Mouse (Mus musculus): Measurements from ENCODE around the gene Scamp5.

Gene Scamp5

DNA sequence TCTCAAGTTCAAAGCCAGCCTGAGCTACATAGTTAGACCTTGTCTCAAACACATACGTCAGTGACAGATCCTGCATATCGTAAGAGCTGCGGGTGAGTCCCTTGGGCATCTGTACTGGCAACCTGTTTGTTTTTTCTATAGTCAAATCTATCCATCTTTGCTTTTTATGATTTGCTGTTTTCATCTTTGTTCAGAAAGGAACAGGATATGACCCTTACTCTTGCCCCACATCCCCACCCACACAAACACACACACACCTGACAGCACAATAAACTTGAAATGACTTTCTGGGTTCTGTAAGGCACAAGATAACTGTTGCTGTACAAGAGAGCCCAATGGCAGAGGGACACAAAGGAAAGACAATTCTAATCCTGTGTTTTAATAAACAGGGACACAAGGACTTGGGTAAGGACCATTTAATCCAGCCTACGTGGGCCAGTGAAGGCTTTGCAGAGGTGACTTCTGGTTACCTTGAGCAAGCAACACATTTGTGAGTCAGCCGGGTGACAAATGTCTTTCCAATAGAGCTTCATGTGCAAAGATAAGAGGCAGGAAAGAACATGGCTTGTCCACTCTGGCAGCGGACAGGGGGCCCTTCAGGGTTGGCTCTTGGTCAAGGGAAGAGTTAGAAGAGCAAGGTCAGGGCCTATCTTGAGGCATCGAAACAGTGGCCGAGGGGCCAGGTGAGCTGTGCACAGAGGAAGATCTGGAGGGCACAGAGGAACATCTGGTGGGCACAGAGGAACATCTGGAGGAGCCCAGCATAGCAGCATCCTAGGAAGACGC lies 60.5 kb downstream of the Scamp5 start:
- no peak for DNase-seq

DNA sequence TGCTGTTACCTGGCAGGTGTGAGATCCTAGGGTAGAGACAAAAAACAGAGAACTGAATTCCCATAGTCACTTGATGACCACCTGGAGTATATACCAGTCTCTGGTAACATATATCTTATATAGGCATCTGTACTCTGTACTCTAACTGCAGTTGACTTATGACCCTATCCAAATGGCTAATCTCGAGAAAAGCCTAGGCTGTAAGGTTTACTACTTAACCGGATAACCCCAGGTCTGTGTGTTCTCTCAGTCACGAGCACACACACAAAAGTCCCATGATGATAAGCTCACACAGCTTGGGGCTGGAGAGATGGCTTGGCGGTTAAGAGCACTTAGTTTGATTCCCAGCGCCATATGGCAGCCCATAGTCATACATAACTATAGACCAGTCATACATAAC lies 61.5 kb downstream of the Scamp5 start:
- no peak for DNase-seq

DNA sequence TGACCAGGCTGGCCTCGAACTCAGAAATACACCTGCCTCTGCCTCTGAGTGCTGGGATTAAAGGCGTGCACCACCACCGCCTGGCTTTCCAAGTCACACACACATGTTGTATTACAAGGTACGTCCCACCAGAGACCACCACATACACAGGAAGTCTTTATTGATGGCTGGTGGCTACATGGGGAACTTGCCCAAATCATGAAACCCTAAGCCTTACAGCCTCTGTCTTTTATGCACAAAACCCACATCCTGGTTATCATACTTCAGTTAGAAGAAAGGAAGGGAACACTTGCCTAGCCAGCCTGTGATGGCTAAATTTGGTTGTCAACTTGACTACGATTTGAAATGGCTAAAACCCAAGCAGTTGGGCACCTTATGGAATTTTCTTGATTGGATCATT lies 63.8 kb downstream of the Scamp5 start:
- no peak for DNase-seq

DNA sequence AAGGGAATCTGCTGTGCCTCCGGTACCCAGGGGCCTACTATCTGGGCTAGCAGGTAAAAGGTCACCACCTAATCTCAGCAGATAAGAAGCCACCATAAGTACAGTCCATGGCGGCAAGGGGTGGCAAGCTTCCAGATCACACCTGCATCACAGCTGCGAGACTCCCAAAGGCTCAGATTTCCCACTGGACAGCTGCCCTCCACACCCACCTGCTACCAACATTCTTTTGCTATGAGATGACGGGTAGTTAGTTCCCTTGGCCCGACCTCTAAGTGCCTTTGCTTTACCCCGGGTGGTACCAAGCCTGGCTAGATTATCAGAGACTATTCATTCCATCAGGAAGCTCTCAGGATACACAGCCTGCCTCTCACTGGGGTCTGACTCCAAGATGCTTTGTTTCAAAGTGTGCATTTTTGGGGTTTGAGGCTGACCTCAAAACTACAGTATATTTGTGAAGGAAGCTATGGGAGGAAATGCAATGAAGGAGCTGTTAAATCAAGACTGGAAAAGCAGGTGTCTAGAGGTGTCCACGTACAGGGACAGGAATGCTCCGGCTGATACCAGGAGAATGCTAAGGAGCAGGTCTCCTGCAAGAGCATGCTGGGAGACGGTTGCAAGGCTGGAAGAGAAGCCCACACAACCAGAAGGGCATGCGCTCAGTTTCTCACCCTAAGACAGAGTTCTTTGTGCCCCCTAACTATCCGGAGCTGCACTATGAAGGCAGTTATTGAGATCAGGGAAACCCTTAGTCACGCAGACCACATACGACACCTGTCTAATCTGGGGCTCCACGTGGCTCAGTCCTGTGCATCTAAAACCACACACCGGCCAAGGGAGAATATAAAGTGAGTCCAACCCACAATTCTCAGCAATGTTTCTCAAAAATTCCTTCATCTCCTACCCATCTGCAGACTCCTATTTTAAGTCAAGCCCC lies 65.3 kb downstream of the Scamp5 start:
- DNase-seq: no peak

DNA sequence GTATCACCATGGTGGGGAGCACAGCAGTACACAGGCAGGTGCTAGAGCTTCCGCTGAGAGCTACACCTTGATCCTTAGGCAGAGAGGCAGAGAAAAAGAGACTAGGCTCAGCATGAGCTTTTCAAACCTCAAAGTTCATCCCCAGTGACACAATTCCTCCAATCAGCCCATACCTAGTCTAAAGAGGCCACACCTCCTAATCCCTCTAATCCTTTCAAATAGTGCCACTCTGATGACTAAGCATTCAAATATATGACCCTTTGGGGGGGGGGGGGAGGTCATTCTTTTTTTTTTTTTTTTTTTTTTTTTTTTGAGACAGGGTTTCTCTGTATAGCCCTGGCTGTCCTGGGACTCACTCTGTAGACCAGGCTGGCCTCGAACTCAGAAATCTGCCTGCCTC lies 69.1 kb downstream of the Scamp5 start:
- no peak for DNase-seq

DNA sequence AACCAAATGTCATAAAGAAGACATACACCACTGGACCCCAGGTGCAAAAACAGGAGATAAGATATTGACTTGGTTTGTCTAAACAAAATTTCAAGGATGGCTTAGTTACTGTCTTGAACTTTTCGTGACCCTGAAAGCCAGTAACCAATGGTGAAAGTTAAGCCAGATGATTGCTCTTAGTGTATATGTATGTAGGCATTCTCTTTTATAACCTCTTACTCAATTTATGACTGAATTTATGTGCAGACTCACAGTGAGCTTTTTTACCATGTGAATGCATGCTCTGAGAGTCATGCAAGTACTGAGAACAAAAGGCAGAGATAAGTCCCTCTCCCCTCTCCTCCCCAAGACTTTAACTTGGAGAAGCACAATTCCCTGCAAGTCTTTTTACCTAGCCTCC lies 75.0 kb downstream of the Scamp5 start:
- DNase-seq: no peak

All from kidney, postnatal 10 days (tissue).